Mouse (Mus musculus) CH12.LX (cell line): ENCODE results near the gene C5ar1.

Source experiments
- CTCF ChIP-seq, 2 experiments: IDR thresholded peaks in 1 of 2; conservative IDR thresholded peaks in 1 of 2; 2 replicates each; pipeline ENCODE4 v1.5.1; 2011 to 2012; ENCODE audit warnings: low read depth in 2 of 2, low read length in 2 of 2, improper control_type of control experiment in 1 of 2, inconsistent platforms in 1 of 2, mild to moderate bottlenecking in 1 of 2, moderate library complexity in 1 of 2
- EP300 ChIP-seq: IDR thresholded peaks from 2 replicates; pipeline ENCODE4 v1.6.1; 2011; ENCODE audit warnings: low read length, improper control_type of control experiment
- HCFC1 ChIP-seq: IDR thresholded peaks from 2 replicates; pipeline ENCODE4 v1.6.1; 2012; ENCODE audit warnings: low read depth, mild to moderate bottlenecking, inconsistent platforms, low read length, improper control_type of control experiment
- KAT2A ChIP-seq: IDR thresholded peaks from 2 replicates; pipeline ENCODE4 v1.6.1; 2012; ENCODE audit warnings: low read length, improper control_type of control experiment, inconsistent platforms; ENCODE audit not compliant: insufficient replicate concordance
- POLR2A ChIP-seq: IDR thresholded peaks from 2 replicates; pipeline ENCODE4 v1.6.1; 2011; ENCODE audit warnings: low read depth, mild to moderate bottlenecking, improper control_type of control experiment, low read length
- TBP ChIP-seq: conservative IDR thresholded peaks from 2 replicates; pipeline ENCODE4 v1.6.1; 2011; ENCODE audit warnings: low read depth, low read length, improper control_type of control experiment
- TCF12 ChIP-seq: IDR thresholded peaks from 2 replicates; pipeline ENCODE4 v1.6.1; 2014; ENCODE audit warnings: low read depth, mild to moderate bottlenecking, inconsistent platforms, low read length, improper control_type of control experiment
- ZMIZ1 ChIP-seq: IDR thresholded peaks from 2 replicates; pipeline ENCODE4 v1.6.1; 2012; ENCODE audit warnings: low read depth, mild to moderate bottlenecking, inconsistent platforms, low read length, improper control_type of control experiment

- no peak for TF ChIP-seq HCFC1
- no peak for TF ChIP-seq CTCF (conservative IDR thresholded peaks at IDR 0.05 in 1 of 2, IDR thresholded peaks at IDR 0.05 in 1 of 2; ENCODE audit: low read depth in 2 of 2, low read length in 2 of 2)
- TF ChIP-seq ZMIZ1, result no peak
- TF ChIP-seq POLR2A, result no peak
- no peak for TF ChIP-seq TCF12
- no peak for TF ChIP-seq TBP
- TF ChIP-seq EP300, result no peak
- TF ChIP-seq KAT2A, result no peak
These were observed 26.2 kb upstream of the C5ar1 start for GRCm38 (mm10) chr7:16285450-16286025.
